Mouse (Mus musculus): ENCODE measurements around the gene Cars2. TPM values are rescaled to one million over a fixed set of nuclear protein-coding genes. Genes with fewer than 3 reads are reported as not detected.
"Not testable (repeated sequence)": the region's sequence is repeated elsewhere in the genome, so short reads cannot be mapped to it uniquely, and the experiment has no call there.

Cars2 gene
- polyA plus RNA-seq, 1 experiment from 2014 or later = 29.9 TPM

- Histone ChIP-seq H3K27ac (ENCODE audit: low read depth) (no peak overlapping the region), H3K4me1 (replicated peaks; ENCODE audit: control insufficient read depth, insufficient read depth, low read length) (no peaks in the 10 kb centered on the region; the same call in 1 of the 2 replicates), H3K9ac (ENCODE audit: low read length) (no peak overlapping the region), H3K4me2 (ENCODE audit: low read length) (no peak overlapping the region), H3K9me3 (ENCODE audit: control insufficient read depth, low read length) (no peaks in the 10 kb centered on the region), H3K36me3 (ENCODE audit: control insufficient read depth, insufficient read depth, low read length) (no peaks in the 10 kb centered on the region), H3K27me3 (replicated peaks; ENCODE audit: control insufficient read depth, insufficient read depth, low read length) (no peaks in the 10 kb centered on the region), H3K4me3 (ENCODE audit: low read depth, low read length) (no peak overlapping the region)
- DNase-seq (ENCODE audit: low spot score) = no peak
- 12% methylated on average over 3 of the region's 3 CpGs for WGBS
- ATAC-seq (replicated peaks; ENCODE audit: low FRiP score, low TSS enrichment, low read depth) = no peak
These were observed 81.5 kb downstream of the Cars2 start for GRCm38 (mm10) chr8:11469095-11469494.

GRCm38 (mm10) chr8:11466528-11466927, 84.1 kb downstream of the Cars2 start:
- not testable (repeated sequence) for DNase-seq (ENCODE audit: low spot score); H3K4me3 ChIP-seq (ENCODE audit: low read depth, low read length); ATAC-seq (replicated peaks; ENCODE audit: low FRiP score, low TSS enrichment, low read depth); H3K4me1 ChIP-seq (replicated peaks; ENCODE audit: control insufficient read depth, insufficient read depth, low read length); H3K9ac ChIP-seq (ENCODE audit: low read length); H3K27me3 ChIP-seq (replicated peaks; ENCODE audit: control insufficient read depth, insufficient read depth, low read length); H3K9me3 ChIP-seq (ENCODE audit: control insufficient read depth, low read length); H3K4me2 ChIP-seq (ENCODE audit: low read length); H3K27ac ChIP-seq (ENCODE audit: low read depth); H3K36me3 ChIP-seq (ENCODE audit: control insufficient read depth, insufficient read depth, low read length)
- 86% methylated on average over 4 of the region's 5 CpGs for WGBS

GRCm38 (mm10) chr8:11465619-11466018, 85.0 kb downstream of the Cars2 start:
- Histone ChIP-seq H3K9me3 (ENCODE audit: control insufficient read depth, low read length) (no peaks in the 10 kb centered on the region), H3K9ac (ENCODE audit: low read length) (no peak overlapping the region), H3K4me2 (ENCODE audit: low read length) (no peak overlapping the region), H3K4me3 (ENCODE audit: low read depth, low read length) (no peak overlapping the region), H3K27ac (ENCODE audit: low read depth) (no peak overlapping the region), H3K27me3 (replicated peaks; ENCODE audit: control insufficient read depth, insufficient read depth, low read length) (no peaks in the 10 kb centered on the region), H3K36me3 (ENCODE audit: control insufficient read depth, insufficient read depth, low read length) (no peaks in the 10 kb centered on the region), H3K4me1 (replicated peaks; ENCODE audit: control insufficient read depth, insufficient read depth, low read length) (no peaks in the 10 kb centered on the region)
- no peak for ATAC-seq (replicated peaks; ENCODE audit: low FRiP score, low TSS enrichment, low read depth)
- WGBS = 91% methylated on average over 4 of the region's 4 CpGs
- DNase-seq (ENCODE audit: low spot score) = no peak

- 67% methylated on average over 3 of the region's 3 CpGs for WGBS
- Histone ChIP-seq H3K4me2 (ENCODE audit: low read length) (no peak overlapping the region), H3K27me3 (replicated peaks; ENCODE audit: control insufficient read depth, insufficient read depth, low read length) (no peaks in the 10 kb centered on the region), H3K4me1 (replicated peaks; ENCODE audit: control insufficient read depth, insufficient read depth, low read length) (no peaks in the 10 kb centered on the region), H3K36me3 (ENCODE audit: control insufficient read depth, insufficient read depth, low read length) (no peaks in the 10 kb centered on the region), H3K27ac (ENCODE audit: low read depth) (no peak overlapping the region), H3K9ac (ENCODE audit: low read length) (no peak overlapping the region), H3K9me3 (ENCODE audit: control insufficient read depth, low read length) (no peaks in the 10 kb centered on the region), H3K4me3 (ENCODE audit: low read depth, low read length) (no peak overlapping the region)
- no peak for DNase-seq (ENCODE audit: low spot score)
- no peak for ATAC-seq (replicated peaks; ENCODE audit: low FRiP score, low TSS enrichment, low read depth)
These were observed 85.9 kb downstream of the Cars2 start for GRCm38 (mm10) chr8:11464707-11464964.

Other genes with a start within 250 kb of the Cars2 start
- gene Col4a2, start 238.0 kb downstream of the Cars2 start, polyA plus RNA-seq (2014; fragmentation: Nextera tagmentation; extraction: Ambion mirVana) = 52.9 and 58.4 TPM in 2 replicates
- gene Col4a1, start 238.0 kb downstream of the Cars2 start, polyA plus RNA-seq (2014; fragmentation: Nextera tagmentation; extraction: Ambion mirVana) = 228 TPM in 2 replicates
- 7.8 and 8.6 TPM in 2 replicates for gene Rab20, start 72.1 kb downstream of the Cars2 start, polyA plus RNA-seq (2014; fragmentation: Nextera tagmentation; extraction: Ambion mirVana)
- 109 and 111 TPM in 2 replicates for gene Naxd, start 53.3 kb downstream of the Cars2 start, polyA plus RNA-seq (2014; fragmentation: Nextera tagmentation; extraction: Ambion mirVana)
- gene Ing1, start 4.8 kb upstream of the Cars2 start, polyA plus RNA-seq (2014; fragmentation: Nextera tagmentation; extraction: Ambion mirVana) = 34.6 and 38.1 TPM in 2 replicates
- gene Ankrd10, start 85.0 kb upstream of the Cars2 start, polyA plus RNA-seq (2014; fragmentation: Nextera tagmentation; extraction: Ambion mirVana) = 103 and 119 TPM in 2 replicates
- gene 1700016D06Rik, start 150.3 kb upstream of the Cars2 start, polyA plus RNA-seq (2014; fragmentation: Nextera tagmentation; extraction: Ambion mirVana) = not detected in 2 replicates
- gene Arhgef7, start 176.9 kb upstream of the Cars2 start, polyA plus RNA-seq (2014; fragmentation: Nextera tagmentation; extraction: Ambion mirVana) = 33.9 and 34.4 TPM in 2 replicates

All from intestine, embryonic 14.5 days (tissue).